Mouse (Mus musculus) gastrocnemius, adult 2 months (tissue): ENCODE measurements at regions not wholly inside any gene's neighbourhood (a gene's known extent, or its start where the extent isn't known, plus 50 kb on each side); places are given as distances from the start of the nearest gene placed in this dataset.

Experiments used
- DNase-seq: peaks from one replicate; pipeline ENCODE4 v3.0.0; 2022
- H3K27ac ChIP-seq: fragments of 200-600 bp; 2 replicates; pipeline ENCODE4 v1.8.1; 2022; ENCODE audit warnings: mild to moderate bottlenecking
- H3K4me3 ChIP-seq: fragments of 200-600 bp; 2 replicates; pipeline ENCODE4 v1.8.1; 2022; ENCODE audit warnings: mild to moderate bottlenecking, moderate library complexity
- CTCF ChIP-seq: fragments of 200-600 bp; IDR thresholded peaks from 2 replicates; pipeline ENCODE4 v1.8.1; 2022; ENCODE audit warnings: antibody characterized with exemption, mild to moderate bottlenecking, moderate library complexity
- intact Hi-C: fragments of 180-260 bp; cut with DNase I; formaldehyde crosslinking; loops from one replicate; pipeline ENCODE4 v1.15.1; 2025

DNA sequence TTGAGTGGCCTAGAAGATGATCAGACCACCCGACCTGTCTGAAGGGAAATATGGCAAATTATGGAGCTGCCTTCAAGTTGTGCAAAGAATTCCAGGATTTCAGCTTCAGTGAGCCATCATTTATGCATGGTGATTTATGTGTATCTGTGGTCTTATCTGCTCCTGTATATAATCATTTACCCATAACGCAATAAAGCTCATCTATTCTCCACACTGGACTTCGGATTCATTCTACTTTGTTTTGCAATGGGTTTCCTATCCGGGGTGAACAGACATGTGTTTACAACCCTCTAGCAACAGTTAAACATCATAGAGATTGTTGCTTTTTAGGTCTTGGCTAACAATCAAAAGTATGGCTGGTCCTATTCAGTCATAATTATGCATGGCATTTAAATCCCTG, 145.1 kb downstream of the Pcdh10 start:
- intact Hi-C loops: no loop called here
- Histone ChIP-seq H3K4me3 (no peak overlapping the region), H3K27ac (no peak overlapping the region)
- no peak for TF ChIP-seq CTCF
- DNase-seq: no peak

DNA sequence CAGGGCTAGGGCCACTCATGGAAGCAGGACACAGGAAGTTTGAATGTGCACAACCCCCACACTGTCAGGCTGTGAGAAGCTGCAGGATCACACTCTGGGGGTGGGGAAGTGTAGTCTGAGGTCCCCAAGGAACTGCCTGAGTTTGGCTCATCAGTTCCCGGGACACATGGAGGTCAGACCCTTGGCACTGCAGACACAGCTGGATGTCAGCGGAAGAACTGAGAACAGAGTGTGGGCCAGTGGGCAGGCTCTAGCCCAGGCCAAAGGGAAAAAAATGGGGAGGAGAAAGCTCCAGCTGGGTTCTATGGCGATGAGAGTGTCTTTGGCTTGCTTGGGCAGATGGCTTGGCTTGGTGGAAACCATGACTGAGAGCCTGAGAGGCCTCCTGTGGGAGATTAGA, 168.9 kb downstream of the Pcdh10 start:
- TF ChIP-seq CTCF: no peak
- intact Hi-C loops: no loop called here
- H3K4me3 ChIP-seq: no peak overlapping the region
- no peak for DNase-seq
- no peak overlapping the region for H3K27ac ChIP-seq

DNA sequence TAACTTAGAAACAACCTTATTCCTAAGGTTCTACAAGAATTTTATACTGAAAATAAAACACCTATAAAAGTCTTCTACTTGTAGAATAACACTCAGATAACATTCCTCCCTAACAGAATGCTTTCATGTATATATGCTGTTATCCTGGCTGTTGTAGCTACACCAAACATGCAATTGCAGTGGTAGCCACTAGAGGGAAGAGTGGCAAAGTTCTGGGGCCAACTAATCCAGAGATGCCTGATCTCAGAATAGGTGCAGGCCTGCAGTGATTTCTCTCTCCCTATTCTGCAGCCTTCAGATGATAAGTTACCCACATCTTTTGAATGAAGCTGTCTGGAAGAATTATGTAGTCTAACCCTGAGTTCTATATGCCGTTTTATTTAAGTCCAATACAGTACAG, 177.5 kb downstream of the Pcdh10 start:
- Histone ChIP-seq H3K27ac (no peak overlapping the region), H3K4me3 (no peak overlapping the region)
- intact Hi-C loops: no loop called here
- peak; percentile 34 for DNase-seq
- TF ChIP-seq CTCF: peak; percentile 67

DNA sequence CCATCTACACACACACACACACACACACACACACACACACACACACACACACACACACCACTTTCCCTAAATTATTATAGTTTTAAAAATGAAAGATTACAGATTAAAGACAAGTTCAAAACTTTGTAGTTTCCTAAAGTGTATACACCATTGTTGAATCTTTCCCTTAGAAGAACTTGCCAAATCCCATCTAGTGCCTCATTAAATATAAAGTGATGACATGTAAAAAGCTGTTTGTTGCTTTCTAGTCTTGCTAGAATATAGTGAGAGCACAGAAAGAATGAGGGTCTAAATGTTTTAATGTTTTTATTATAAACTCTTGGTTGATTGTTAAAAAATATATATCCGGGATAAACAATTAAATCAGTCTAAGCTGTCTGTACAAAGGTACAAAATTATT, 194.8 kb downstream of the Pcdh10 start:
- intact Hi-C loops: no loop called here
- no peak for DNase-seq
- Histone ChIP-seq H3K4me3 (no peak overlapping the region), H3K27ac (no peak overlapping the region)
- no peak for TF ChIP-seq CTCF

DNA sequence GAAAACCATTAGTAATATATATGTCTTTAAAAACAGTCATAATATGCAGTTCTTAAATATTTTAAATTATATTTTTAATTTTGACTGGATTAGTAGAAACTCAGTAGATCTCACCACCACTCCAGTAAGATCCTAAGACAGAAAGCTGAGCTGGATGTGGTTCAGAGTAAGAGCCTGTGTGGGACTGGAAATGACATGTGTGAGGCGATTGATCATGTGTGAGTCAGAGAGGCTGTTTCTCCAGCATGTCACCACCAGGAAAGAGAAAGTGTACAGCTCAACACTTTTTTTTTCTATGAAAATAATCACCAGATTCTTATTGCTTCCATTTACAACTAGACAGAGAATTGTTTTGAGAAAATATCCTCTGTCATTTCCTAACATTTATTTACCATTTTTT, 198.8 kb downstream of the Pcdh10 start:
- Histone ChIP-seq H3K4me3 (no peak overlapping the region), H3K27ac (no peak overlapping the region)
- no peak for TF ChIP-seq CTCF
- intact Hi-C loops: no loop called here
- DNase-seq: no peak

DNA sequence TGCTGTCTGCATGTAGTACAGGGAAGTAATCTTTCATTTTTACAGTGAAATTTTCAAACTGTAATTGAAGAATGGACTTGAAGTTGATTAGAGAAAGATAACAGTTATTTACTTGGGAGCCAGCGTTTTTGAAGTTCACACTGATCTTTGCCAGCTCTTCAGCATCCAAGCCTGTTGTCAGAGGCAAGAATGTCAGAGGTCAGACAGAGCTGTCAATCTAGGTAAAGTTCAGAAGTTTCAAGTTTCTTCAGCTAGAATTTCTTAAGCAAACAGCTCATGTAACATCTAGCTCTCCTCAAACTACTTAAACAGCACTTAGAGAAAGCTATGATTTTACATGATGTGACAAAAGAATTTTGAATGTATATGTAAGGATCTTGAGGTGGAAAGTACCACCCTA, 215.4 kb downstream of the Pcdh10 start:
- H3K27ac ChIP-seq: peak overlapping the region; percentile 35; the same call in 1 of the 2 replicates
- TF ChIP-seq CTCF: no peak
- no peak overlapping the region for H3K4me3 ChIP-seq
- intact Hi-C loops: no loop called here
- no peak for DNase-seq

DNA sequence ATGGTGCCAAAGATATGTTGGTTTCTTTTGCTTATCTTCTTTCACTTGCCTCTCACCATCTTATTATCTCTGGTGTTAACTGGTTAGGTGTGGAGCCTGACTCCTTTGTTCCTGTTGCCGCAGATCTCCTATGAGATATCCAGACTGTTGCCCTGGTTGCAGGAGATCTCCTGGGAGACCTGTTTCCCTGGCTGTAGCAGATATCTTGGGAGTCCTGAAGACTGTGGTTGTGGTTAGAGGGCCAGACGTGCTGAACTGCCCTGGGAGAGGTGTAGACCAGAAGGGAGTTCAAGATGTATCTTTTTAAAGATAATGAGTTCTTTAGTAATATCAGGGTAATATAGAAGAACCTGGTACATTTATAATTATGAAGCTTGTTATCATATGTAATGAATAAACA, 224.1 kb downstream of the Pcdh10 start:
- no peak for TF ChIP-seq CTCF
- no peak for DNase-seq
- intact Hi-C loops: no loop called here
- Histone ChIP-seq H3K27ac (no peak overlapping the region), H3K4me3 (no peak overlapping the region)

DNA sequence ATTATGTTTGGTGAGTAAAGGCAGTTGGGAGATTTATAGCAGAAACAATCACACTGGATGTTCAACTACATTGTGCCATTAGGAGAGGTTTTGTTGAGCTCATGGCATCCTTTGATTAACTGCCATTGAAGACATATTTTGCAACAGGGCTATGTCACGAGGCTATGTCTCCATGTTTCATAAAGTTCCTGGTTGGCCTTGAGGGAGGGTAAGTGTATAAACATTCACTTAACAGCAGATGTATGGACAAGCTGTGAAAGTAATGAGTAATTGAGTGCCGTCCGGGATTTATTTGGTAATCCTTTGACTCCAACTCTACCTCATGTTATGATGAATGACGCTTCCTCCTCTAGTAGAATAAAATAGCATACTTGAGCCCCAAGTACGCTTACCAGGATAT, 225.0 kb downstream of the Pcdh10 start:
- no peak overlapping the region for H3K4me3 ChIP-seq
- no peak for TF ChIP-seq CTCF
- H3K27ac ChIP-seq: no peak overlapping the region
- intact Hi-C loops: no loop called here
- DNase-seq: no peak

DNA sequence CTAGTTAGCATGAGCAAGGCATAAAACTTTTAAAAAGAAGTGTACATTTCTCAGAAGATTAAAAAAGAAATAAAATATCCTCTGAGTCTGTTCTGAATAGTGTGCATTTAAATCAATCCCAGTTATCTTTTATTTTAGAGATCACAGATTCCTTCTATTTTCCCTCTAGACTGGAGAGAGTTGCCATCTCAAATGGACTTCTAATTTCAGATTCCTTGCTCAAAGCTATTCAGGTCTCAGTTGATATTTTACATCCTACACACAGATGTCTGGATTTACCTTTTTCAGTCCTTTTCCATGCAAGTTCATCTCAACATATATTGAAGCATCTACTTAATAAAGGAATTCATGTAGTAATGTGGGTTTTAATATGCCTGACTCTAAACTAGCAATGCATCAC, 242.5 kb downstream of the Pcdh10 start:
- no peak for TF ChIP-seq CTCF
- intact Hi-C loops: no loop called here
- no peak for DNase-seq
- Histone ChIP-seq H3K27ac (no peak overlapping the region), H3K4me3 (no peak overlapping the region)

DNA sequence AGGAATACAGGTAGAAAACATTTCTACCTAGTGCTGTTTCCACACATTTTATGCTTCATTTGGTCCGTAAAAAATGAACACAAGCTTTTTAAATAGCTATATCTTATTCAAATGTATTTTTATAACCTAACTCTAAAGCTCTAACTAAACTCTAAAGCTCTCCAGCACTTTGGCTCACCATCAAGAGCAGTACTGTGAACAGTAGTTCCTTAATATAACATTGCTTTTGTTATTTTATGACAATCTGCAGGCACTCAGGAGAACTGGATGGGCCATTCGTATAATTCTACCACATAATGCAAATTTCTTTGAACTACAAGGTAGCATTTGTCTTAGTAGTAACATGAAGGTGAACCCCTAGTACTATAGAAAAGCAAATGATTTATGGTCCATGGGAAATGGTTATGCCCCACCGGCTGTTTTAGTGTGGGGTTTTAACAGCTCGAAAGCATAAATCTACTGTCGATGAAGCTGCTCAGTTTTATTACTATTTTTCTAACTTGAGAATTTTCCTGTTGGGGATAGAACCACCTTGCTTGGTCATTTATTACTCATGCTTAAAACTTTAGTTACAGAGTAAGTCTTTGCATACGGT, 267.8 kb downstream of the Pcdh10 start:
- DNase-seq: no peak

DNA sequence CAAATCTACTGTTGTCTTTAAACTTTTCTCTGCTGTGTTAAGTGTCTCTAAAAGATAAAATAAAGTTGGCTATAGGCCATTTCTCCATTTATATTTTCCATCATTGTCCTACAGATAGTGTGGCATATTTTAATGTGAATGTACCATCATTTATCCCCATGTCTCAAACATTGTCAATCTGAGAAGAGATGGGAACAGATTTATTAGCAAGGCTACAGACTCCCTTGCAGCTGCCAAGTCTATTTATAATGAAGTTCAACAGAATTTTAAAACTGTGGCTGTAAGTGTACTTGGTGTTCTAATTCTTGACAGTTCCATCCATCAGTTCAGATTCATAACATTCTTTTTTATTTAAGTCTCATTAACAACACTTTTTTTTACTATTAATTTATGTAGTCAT, 271.2 kb downstream of the Pcdh10 start:
- intact Hi-C loops: no loop called here

More for the DNA sequence above, 267.8 kb downstream of the Pcdh10 start:
- no peak overlapping the region for H3K27ac ChIP-seq
- no peak overlapping the region for H3K4me3 ChIP-seq
- intact Hi-C loops: no loop called here
- no peak for TF ChIP-seq CTCF

DNA sequence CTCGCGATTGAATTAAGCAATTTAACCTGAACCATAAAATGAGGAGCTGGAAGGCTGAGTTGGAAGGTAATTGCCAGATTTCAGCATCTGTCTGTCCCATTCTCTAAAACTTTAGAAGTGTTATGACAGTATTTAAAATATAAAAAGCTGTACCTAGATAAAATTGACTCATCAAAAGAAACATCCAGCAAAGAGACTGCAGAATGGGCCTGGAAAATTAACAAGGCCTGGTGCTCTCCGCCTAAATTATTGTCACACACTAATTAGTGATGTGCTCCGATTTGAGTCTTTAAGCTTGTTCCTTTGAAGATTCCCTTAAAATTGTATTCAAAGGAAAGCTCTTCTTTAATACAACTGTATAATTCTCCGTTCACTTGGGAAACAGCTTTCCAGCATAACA, 278.8 kb downstream of the Pcdh10 start:
- DNase-seq: no peak
- intact Hi-C loops: no loop called here
- no peak for TF ChIP-seq CTCF
- Histone ChIP-seq H3K27ac (no peak overlapping the region), H3K4me3 (no peak overlapping the region)

More for the DNA sequence above, 271.2 kb downstream of the Pcdh10 start:
- H3K27ac ChIP-seq: no peak overlapping the region
- H3K4me3 ChIP-seq: no peak overlapping the region
- no peak for TF ChIP-seq CTCF
- DNase-seq: no peak

DNA sequence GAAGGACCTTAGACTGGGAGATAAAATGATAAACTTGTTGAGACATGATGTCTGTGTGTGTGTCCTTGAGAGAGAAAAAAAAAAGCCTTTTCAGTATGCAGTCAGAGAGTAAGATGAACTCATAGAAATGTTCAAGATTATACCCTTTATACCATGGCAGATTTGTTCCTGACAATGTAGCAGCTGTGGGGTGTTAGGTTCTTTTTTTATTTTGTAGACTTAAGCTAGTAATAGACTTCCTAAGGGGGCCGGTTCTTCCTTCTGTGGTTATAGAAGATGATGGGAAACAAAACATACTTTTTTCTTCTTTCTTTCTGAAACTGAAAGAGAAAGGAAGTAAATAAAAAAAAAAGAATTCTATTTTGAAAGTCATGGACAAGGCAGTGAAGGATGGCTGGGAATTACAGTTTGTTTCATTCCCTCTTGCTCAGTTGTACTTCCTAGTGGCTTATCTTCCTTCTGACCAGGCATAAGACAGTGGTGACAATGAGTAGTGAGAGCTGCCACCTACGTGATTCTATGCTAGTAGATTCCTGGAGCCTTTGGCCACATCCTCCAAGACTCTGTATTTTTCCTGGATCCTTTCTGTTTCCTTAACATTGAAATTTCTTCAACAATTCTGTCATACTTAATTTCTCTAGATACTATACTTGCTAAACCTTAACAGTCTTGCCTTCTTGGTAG, 280.0 kb downstream of the Pcdh10 start:
- Histone ChIP-seq H3K4me3 (no peak overlapping the region), H3K27ac (no peak overlapping the region)
- DNase-seq: no peak
- TF ChIP-seq CTCF: no peak
- intact Hi-C loops: no loop called here

DNA sequence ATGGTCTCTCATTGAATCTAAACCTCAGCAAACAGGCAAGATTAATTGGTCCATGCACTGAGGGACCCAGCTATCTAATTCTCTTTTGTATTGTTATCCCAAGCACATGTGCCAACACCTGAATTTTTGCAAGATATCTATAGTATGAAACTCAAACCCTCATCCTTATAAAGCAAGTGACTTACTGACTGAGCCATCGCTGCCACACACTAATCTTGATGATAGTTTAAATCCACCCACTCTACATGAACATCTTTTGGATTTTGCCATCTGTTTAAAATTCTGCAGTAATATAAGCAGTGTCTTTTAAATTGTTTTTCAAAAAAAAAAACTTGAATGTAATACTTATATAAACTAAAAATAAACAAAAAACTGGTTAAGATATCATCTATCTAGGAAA, 280.9 kb downstream of the Pcdh10 start:
- H3K27ac ChIP-seq: no peak overlapping the region
- no peak overlapping the region for H3K4me3 ChIP-seq
- no peak for DNase-seq
- intact Hi-C loops: no loop called here
- TF ChIP-seq CTCF: no peak
